Mouse (Mus musculus) T-helper 2 cell (primary cell): Measurements from ENCODE around the gene Baiap3.

ENCODE experiments used
- in situ Hi-C: fragments of 300-600 bp; cut with MboI, MseI; formaldehyde crosslinking; loops from one replicate; pipeline ENCODE4 v1.15.1; 2025; ENCODE audit warnings: high pct_unique_total_duplicates

The Baiap3 gene

DNA sequence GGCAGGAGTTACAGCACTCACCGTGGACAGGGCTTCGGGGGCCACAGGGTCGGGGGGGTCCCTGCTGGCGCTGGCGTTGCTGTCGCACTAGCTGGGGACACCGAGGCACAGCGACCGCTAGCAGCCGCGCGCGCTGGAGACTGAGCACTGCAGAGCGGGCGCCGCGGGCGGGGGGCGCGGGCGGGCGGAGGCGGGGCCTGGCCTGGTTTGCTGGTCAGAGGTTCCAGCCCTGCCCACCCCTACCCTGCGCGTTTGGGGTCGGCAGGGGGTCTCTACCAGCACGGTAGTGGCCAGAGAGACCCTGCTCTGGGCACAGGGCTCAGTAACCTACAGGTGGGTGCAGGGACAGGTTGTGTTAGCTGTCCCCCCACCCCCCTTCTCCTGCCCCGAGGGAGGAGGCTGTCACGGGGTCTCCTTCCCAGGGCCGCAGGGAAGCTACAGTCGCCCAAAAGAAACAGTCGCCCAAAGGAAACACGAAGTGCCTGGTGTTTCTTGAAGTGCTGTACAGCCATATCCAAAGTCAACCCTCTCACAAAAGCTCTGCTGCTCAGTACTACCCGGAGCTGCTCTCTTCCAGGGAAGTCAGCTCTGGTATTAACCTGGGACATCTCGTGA lies at the start of gene Baiap3:
Gene Baiap3, minus strand, starts transcription at position 225 of the 615 bp plus-strand sequence.
- in situ Hi-C loops, result no loop called here

DNA sequence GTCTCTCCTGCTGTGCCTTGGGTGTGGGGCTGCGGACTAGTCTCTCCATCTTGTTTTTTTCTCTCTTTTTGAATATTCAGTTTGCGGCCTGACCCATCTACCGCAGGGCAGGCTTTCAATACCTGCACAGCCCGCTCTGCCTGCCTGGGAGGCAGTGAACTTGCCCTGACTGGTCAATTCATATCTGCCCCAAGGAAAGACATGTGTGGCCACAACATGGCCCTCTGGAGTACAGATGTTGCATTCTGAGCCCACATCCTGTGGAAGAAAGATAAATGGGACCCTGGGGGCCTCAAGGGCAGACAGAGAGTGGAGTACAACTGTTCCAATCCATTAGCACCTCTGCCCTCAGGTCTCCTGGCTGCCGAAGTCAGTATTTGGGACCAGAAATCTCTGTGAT lies 41.9 kb upstream of the Baiap3 start, which contains the start of gene Prss34:
Gene Prss34, plus strand, starts transcription at position 301 of the 400 bp plus-strand sequence.
- in situ Hi-C loops, result loop anchor here (10.0 kb wide), 1 partner anchor 467 kb away; no protein-coding TSS in a partner anchor

DNA sequence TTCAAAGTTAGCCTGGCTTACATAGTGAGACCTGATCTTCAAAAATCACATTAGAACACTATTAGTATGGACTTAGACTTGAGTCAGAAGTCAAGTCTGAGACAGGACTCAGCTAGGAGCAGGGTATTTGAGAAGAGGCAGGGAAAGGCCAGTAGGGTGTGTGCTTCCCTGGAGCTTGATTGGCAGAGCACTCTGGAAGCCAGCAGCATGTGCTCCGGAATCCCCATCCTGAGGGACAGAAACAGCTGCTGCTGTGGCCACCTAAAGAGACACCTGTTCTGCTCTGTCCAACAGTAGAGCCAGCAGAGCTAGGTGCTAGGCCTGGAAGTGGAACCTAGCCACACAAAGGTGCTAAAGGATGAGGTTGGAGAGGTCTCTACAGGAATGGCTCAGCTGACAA lies 37.9 kb upstream of the Baiap3 start:
- in situ Hi-C loops, result loop anchor here (10.0 kb wide), 1 partner anchor 471 kb away; no protein-coding TSS in a partner anchor

DNA sequence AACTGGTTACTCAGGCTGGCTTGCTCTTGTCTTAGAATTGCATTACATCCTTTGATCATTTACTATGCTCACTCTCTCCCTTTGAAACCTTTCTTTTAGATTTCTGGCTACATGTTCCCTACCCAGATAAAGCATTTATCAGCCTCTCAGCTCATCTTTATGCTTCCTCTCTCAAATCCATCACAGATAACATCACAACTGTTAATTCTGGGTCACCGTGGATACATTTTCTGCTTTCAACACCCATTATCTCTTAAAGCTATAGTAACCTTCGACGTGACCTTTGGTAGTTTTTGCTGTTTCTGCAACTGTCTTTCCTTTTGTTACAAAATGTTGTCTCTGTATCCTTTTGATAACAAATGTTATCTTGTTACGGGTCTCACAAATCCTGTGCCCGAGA lies 37.3 kb upstream of the Baiap3 start:
- in situ Hi-C loops, result loop anchor here (10.0 kb wide), 1 partner anchor 471 kb away; no protein-coding TSS in a partner anchor

DNA sequence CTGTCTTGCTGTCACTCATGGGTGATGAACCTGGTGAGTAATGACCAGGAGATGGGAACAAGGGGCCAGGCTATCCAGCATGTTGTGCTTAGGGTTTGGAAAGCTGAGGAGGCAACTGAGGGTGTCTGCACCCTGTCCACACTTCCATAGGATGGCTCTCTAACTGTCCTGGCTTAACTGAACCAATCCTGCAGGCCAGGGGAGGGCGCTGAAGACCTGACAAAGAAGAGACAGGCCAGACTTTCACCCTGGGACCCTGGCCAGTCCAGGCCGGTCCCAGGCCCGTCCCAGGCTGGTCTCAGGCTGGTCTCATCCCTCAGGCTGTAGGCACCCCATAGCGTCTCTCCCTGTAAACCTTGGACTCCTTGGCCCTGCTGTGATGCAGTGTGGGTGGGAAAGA lies 34.2 kb upstream of the Baiap3 start:
- in situ Hi-C loops, result loop anchor here (10.0 kb wide), 1 partner anchor 474 kb away; no protein-coding TSS in a partner anchor

DNA sequence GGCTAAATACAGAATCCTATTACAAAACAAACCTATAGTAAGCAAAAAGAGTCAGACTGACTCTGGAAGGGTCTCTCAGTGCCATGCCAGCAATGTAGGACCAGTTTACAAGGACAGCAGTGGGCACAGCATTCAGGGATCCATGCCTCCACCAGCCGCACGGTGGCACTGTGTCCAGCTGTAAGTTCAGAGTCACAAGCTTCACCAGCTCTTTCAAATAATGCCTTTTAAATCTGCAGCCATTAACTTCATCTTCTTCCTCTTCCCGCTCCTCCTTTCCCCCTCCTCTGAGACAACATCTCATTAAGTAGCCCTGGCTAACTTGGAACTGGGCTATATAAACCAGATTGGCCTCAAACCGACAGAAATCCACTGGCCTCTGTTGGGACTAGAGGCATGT lies 32.7 kb upstream of the Baiap3 start:
- in situ Hi-C loops, result no loop called here

DNA sequence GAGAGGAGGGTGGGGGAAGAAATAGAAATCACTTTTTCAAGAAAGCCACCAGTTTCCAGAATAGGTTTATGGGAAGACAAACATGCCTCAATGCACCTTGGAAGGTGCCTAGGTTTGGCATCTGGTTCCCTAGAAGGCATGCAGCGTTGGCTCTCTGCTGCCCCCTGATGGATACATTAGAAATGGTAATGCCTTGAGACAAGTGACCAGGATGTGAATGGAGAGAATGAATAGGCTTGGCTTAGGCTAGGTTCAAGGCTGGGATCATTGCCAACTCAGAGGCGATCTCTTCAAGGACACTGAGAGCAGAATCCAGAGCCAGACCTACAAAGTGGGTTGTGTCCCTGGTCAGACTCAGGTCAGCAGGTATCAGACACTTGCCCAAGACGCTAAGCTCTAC lies 28.9 kb upstream of the Baiap3 start:
- in situ Hi-C loops, result no loop called here

DNA sequence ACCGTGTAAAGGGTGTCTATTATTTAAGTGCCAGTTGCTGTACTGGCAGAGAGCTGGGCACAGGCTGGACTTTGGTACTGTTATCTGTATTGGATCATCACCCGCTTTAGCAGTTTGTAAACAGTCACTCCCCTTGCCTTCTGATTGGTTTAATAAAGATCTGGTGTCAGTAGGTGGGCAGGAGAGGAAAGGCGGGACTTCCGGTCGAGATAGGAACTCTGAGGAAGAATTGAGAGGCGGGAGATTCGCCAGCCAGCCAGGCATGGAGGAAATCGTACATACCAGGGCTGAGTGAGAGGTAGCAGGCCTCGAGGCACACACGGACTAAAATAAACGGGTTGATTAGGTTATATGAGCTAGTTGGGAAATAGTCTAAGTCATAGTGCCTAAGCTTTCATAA lies 26.0 kb upstream of the Baiap3 start:
- in situ Hi-C loops, result no loop called here

DNA sequence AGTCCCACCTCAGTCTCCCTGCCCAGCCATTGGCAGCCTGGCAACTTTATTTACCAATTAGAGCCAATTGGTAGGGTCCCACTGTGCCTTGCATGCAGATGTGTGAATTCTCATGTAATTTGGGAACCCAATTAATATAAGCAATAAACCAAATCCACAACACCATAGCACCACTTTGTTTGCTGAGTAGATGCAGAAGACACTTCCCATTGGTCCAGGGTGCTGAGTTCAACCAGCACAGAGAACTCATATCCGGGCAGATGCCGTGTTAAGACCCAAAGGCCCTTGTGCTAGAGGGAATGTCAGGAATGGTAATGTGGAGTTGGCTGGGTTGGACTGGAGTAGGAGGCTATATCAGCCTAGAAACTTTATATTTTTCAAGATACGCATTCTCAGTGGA lies 19.7 kb upstream of the Baiap3 start:
- in situ Hi-C loops, result no loop called here

DNA sequence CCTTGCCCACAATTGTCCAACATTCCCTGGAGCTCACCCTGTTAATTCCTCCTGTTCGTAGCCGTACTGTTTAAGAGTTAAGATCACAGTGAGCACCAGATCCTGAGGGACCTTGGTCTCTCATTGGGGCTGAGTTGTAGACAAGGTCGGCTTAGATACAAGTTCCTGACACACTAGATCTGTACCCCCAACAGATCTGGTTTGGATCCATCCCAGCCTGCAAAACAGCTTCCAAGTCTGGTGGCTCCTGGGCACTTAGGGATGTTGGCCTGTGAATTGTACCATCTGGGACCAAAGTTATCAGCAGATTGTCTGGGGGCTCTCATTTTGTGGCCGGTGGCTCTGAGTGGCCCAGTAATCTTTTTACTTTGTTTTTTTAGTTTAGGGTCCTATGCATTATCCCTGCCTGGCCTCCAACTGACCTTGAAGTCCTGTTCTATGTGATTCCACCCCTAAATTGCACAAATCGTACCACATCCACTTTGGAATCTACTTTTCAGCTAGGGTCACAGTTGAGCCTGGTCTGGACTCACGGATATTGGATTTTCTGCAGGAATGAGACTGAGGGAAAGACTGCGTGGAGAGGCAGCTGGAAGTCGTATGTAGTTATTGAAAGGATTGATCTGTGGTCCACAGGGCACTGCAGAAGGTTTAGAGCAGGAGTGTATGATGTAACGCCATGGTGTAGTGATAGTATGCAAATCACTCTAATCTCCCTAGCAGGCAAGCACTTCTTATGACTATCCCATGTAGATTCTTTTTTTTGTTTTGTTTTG lies 18.6 kb upstream of the Baiap3 start, which contains the start of gene Ube2i:
Gene Ube2i, minus strand, starts transcription at position 52 of the 776 bp plus-strand sequence.
- in situ Hi-C loops, result loop anchor here (5.0 kb wide), 1 partner anchor 52 kb away; no protein-coding TSS in a partner anchor

DNA sequence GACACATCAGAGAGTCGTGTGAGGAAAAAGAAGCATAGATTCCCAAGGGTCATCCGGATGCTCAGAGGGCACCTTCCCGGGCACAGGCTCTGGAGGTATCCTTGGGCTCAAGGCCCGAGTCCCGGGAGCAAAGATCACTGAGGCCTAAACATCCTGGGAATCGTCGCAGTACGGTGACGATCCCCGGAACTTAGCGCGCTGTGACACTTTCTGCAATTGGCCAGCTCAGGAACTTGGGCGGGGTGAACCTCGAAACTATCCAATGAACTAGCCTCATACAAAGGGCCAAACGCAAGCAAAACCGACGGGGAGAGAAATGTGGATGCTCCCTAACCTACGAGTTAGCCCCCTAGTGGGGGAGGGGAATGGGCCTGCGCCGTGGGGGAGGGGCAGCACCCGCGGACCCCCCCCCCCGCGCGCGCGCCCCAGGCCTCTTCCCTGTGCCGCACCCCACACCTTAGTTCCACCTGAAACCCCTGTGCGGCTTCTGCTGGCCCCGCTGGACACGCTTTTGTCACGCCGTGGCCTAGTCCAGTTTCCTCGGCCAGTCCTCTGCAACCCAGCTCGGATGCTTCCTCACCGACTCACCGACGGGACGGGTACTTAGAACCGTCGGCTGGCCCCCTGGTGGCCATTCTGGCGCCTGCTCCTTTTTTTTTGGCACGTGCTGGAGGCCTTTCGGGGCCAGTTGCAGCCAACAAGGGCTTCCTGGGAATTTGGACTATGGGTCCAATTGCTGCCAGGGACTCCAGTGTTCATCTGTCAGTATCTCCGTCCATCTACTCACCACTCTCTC lies 17.7 kb upstream of the Baiap3 start:
- in situ Hi-C loops, result loop anchor here (5.0 kb wide), 1 partner anchor 52 kb away; no protein-coding TSS in a partner anchor

DNA sequence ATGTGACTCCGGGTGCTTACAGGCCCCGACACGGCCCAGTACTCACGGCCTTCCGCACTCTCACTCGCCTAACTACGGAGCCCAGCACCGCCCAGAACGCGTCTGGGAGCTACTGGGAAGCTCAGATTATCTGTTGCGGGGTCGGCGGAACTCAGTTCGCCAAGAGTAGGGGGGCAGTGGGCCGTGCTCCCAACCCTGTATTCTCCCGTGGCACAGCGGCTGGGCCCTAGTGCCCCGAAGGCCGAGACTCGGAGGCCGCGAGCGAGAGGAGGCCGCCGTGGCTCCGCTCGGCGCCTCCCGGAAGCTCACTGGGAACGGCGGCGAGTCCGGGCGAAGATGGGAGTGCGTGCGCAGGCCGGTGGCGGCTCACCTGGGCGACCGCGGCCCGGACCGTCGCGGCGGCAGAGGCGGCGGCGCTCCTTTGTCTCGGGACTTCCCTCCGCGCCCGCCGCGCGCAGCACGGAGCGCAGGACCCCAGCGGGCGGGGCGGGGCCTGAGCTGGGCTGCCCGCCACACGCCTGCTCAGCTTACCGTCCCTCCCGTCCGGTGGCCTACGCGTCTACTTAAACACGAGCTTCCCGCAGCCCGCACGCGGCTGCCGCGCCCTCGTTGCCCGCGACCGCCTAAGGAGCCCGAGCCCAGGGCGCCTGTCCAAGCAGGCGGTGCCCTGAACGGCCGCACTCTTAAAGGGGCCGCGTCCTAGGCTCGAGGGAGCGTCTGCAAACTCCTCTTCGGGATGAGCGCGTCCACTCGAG lies 17.0 kb upstream of the Baiap3 start:
- in situ Hi-C loops, result loop anchor here (5.0 kb wide), 1 partner anchor 51 kb away; no protein-coding TSS in a partner anchor

DNA sequence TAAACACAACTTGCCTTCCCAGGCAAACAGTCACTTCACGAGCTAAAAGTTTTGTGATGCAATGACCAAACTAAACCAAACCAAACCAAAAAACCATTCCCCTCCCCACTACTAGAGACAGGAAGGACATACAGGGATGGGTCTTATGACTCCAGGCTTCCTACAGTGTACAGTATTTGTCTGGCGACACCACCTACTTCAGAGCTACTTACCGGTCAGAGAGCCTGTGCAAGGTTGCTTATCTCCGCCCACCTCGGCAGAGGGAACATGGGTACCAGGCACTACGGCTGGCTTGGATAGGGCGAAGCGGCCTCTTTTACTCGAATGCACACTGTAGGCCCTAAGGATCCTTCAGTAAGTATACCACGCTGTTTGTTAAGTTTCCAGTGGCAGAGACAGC lies 16.2 kb upstream of the Baiap3 start:
- in situ Hi-C loops, result loop anchor here (5.0 kb wide), 1 partner anchor 50 kb away; no protein-coding TSS in a partner anchor

DNA sequence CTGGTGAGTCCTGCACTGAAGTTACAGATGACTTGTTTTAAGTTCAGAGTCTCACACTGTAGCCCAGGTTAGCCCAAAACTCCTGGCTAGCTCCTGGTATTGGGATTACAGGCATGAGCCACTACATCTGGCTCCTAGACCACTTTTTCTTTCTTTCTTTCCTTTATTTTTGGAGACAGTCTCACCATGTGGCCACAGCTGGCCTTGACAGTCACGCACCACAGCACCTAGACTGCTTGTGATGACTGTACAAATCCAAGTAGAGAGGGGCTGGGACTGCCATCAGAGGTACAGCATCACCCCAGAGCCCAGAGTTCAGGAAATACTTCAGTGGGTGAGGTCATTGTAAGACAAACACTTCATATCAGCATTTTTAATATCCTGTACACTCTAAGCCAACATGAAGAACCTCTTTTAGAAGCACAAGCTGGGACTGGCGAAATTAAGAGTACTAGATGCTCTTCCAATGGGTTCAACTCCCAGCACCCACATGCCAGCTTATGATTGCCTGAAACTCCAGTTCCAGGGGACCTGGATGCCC lies 14.7 kb upstream of the Baiap3 start:
- in situ Hi-C loops, result loop anchor here (5.0 kb wide), 1 partner anchor 49 kb away; no protein-coding TSS in a partner anchor

DNA sequence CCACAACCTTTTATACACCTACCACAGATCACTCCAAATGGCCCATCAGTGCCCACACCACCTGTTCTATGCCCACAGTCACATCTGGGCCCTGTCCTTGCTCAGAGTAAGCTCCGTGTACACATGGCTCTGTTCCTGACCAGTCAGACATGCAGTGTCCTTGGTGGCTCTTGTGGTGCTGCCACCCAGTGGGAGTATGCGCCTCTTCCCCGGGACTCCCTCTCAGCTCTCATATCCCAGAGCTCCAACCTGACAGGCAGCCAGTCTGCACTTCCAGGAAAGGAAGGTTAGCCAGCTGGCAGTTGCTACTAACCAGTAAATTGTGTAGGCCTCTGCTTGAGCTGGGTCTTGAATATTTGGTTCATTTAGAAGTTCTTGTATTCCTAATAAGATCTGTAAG lies 8.3 kb upstream of the Baiap3 start:
- in situ Hi-C loops, result no loop called here

DNA sequence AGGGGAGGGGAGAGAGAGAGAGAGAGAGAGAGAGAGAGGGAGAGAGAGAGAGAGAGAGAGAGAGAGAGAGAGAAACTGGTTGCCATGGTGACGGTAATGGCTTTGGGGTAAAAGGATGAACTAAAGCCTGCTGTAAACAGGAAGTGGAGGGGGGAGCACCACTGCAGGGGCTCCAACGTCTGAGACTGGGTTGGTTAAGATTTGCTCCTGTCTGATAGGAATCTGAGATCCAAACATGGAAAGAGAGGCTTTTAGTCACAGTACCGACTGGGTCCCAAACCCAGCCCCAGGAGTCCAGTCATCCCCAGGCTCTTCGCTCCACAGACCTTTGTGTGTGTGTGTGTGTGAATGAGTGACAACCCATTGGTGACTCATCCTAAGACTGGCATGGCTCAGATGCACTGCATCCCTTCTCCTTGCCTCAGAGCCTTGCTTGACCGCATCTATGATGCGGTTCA lies 1.7 kb upstream of the Baiap3 start:
- in situ Hi-C loops, result no loop called here

DNA sequence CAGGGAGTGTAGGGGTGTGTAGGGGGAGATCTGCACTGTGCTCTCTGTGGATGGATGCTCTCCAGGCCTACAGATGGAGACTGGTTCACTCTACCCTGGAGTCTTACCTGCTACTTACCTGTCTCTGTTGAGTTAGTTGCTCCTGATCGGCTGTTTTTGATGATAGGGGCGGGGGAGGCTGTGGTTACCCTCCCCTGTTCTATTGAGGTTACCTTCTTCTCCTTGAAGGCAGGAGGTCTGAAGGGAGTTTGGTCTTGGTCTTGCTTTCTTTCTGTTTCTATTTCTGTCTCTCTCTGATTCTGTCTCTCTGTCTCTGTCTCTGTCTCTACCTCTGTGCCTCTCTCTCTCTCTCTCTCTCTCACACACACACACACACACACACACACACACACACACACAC lies 1.1 kb downstream of the Baiap3 start:
- in situ Hi-C loops, result no loop called here

DNA sequence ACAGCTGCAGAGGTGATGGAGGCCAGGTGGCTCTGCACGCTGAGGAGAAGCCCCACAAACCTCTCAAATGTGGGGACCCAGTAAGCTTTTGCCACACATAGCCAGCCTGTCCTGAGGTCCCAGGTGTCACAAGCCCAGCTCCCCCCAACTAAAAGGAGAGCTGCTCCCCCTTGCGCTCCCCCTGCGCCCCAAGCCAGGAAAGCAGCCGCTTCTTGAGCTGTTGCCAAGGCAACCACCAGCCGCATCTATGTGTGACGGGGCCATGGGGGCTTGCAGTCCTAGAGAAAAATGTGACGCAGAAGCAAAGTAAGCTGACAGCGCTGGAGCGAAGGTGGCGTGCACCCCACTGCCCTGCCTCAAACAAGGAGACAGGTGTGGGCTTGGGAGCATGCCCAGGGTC lies 2.4 kb downstream of the Baiap3 start:
- in situ Hi-C loops, result no loop called here

DNA sequence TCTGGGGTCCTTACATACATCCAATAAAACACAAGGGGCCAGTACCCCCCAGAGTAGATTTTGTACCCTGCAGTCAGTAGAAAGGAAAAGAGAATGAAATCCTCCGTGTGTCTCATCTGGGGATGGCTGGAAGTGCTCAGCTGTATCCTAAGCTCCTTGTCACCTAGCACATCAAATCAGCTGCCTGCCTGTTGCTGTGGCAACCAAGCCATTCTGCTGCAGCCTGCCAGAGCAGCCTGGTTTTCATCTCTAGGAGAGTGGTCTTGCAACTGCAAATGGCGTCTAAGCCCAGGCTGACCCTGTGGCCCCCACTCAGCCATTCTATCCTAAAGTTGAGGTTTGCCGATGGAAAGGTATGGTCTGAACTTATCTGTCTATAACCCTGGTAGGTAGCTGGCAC lies 3.5 kb downstream of the Baiap3 start:
- in situ Hi-C loops, result no loop called here

DNA sequence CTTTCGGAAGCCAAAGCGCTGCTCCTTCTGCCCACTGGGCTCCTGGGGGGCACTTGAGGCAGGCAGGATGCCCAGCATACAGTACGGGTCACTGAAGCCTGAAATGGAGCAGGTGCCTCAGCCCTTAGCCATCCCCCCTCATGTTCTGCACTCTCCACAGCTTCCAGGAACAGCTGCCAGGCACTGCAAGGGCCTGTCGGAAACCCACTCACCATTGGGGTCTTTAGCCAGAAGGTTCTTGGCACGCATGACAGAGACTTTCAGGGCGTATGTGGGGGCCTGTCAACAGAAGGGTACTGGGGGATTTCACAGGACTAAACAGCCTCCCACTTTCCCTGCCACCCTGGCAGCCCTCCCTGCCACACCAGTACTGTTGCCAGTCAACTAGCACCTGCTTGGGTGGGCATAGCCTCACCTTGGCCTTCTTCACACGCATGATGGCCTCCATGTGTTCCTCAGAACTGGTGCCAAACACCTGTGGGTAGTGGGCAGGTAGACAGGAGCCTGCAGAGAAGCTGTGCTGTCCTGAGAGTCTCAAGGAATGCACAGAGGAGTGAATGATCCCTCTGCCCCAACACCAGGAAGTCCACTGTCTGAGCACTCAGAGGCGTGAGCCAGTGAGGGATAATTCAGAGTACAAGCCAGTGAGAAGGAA lies 5.9 kb downstream of the Baiap3 start:
- in situ Hi-C loops, result no loop called here
